Mouse (Mus musculus): ENCODE results near the gene Lin28a. TPM values are rescaled to one million over a fixed set of nuclear protein-coding genes. Genes with fewer than 3 reads are reported as not detected.

Lin28a gene
- polyA plus RNA-seq, 2 experiments = 0.28 to 0.95 TPM

DNA sequence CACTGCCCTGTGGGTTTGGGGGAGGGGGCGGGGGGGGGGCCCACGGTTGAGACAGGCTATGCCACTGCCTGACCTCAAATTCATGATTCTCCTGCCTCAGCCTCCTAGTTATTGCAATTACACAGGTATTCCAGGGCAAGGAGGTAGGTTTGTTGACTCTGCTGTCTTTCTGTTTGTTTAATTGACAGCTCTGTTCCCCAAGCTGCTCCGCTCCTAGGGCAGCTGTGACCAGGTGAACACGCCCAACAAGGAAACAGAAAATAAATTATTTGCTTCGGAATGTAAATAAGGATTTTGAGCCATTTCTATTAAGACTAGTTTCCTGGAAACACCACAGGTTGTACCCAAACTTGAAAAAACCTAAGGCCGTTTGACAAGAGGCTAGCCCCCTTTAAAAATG lies 8.9 kb downstream of the Lin28a start:
- H3K9ac ChIP-seq (replicated peaks) = no peak overlapping the region
- no peak for TF ChIP-seq CTCF (IDR thresholded peaks at IDR 0.05; ENCODE audit: low read depth)
- TF ChIP-seq EP300 (IDR thresholded peaks at IDR 0.05; ENCODE audit: low read depth) = no peak
- H3K27me3 ChIP-seq (ENCODE audit: control insufficient read depth, insufficient read depth, low read length) = no peaks in the 10 kb centered on the region
- H3K36me3 ChIP-seq (replicated peaks; ENCODE audit: control insufficient read depth, insufficient read depth, low read depth) = no peaks in the 10 kb centered on the region
- peaks cover 0 to 4% of the 10 kb centered on the region in 2 experiments; a peak in 1 of 4 replicates for H3K4me1 ChIP-seq (replicated peaks; ENCODE audit: control insufficient read depth in 2 of 2, insufficient read depth in 2 of 2, low read length in 1 of 2)
- 49% methylated on average over 6 of the region's 6 CpGs for WGBS (ENCODE audit: insufficient replicate concordance)
- no peak overlapping the region for H3K4me3 ChIP-seq (ENCODE audit: insufficient read depth in 1 of 2, low read depth in 2 of 2, low read length in 2 of 2)
- H3K27ac ChIP-seq = no peak overlapping the region
- no peak overlapping the region for H3K4me2 ChIP-seq (ENCODE audit: low read depth)
- DNase-seq (ENCODE audit: low read depth in 3 of 3, low spot score in 3 of 3) (no peak), ATAC-seq (ENCODE audit: insufficient read depth) (no peak)
- H3K9me3 ChIP-seq (ENCODE audit: control insufficient read depth, low read length) = no peaks in the 10 kb centered on the region

DNA sequence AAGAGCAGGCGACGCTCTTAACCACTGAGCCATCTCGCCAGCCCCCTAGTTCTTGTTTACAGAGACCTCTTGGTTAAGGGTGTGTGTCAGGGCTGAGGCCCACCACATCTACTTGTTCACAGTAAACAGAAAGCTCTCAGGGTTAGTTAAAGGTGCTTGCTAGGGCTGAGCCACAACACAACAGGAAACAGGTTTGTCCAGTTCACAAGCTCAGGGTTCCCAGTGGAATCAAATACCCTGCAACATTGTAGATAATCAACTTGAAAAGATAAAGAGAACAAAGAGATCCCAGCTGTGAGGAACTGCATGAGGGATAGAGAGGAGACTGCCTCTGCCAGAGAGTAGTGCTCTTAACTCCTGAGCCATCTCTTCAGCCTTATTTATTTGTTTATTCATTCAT lies 11.8 kb downstream of the Lin28a start:
- Histone ChIP-seq H3K9ac (replicated peaks) (no peak overlapping the region), H3K4me2 (ENCODE audit: low read depth) (no peak overlapping the region), H3K36me3 (replicated peaks; ENCODE audit: control insufficient read depth, insufficient read depth, low read depth) (no peaks in the 10 kb centered on the region), H3K4me3 (ENCODE audit: insufficient read depth in 1 of 2, low read depth in 2 of 2, low read length in 2 of 2) (no peak overlapping the region), H3K27ac (no peak overlapping the region), H3K27me3 (ENCODE audit: control insufficient read depth, insufficient read depth, low read length) (no peaks in the 10 kb centered on the region), H3K4me1 (replicated peaks; ENCODE audit: control insufficient read depth in 2 of 2, insufficient read depth in 2 of 2, low read length in 1 of 2) (no peaks in the 10 kb centered on the region; a peak in 1 of 4 replicates), H3K9me3 (ENCODE audit: control insufficient read depth, low read length) (no peaks in the 10 kb centered on the region)
- ATAC-seq (ENCODE audit: insufficient read depth) (no peak), DNase-seq (ENCODE audit: low read depth in 3 of 3, low spot score in 3 of 3) (no peak)
- WGBS (ENCODE audit: insufficient replicate concordance) = 79% methylated on average over 3 of the region's 3 CpGs
- no peak for TF ChIP-seq CTCF (IDR thresholded peaks at IDR 0.05; ENCODE audit: low read depth)
- TF ChIP-seq EP300 (IDR thresholded peaks at IDR 0.05; ENCODE audit: low read depth) = no peak

DNA sequence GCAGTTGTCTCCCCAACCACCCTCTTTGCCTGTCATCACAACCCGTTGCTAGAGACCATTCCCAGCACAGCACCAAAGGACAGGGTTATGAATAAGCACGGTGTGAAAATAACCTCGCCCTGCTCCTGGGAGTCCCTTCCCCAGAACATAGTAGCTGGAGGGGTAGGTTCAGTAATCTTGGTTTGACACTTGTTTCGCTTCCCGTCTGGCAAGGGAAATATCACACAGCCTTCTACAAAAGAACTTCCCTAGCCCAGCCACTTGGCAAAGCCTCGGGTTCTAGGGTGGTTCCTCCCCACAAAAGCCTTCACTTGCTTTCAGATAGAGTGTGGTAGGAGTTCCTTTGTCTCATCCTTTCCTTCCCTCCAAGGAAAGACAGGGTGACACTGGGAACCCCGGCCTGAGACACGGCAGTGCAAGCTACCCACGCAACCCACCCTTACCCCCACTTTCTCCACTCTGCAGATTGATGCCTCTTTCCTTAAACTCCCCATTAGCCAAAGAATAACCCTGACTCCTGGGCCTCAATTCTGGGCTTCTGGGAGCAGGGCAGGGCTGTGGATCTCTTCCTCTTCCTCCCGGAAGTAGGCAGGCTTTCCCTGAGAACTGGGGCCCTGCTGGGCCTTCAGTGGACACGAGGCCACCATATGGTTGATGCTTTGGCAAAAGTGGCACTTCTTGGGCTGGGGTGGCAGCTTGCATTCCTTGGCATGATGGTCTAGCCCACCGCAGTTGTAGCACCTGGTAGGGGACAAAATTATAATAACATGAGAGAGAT lies 12.9 kb downstream of the Lin28a start:
- peaks cover 3% of the 10 kb centered on the region in 2 experiments; a peak in 3 of 4 replicates for H3K4me1 ChIP-seq (replicated peaks; ENCODE audit: control insufficient read depth in 2 of 2, insufficient read depth in 2 of 2, low read length in 1 of 2)
- no peaks in the 10 kb centered on the region for H3K36me3 ChIP-seq (replicated peaks; ENCODE audit: control insufficient read depth, insufficient read depth, low read depth)
- TF ChIP-seq EP300 (IDR thresholded peaks at IDR 0.05; ENCODE audit: low read depth) (no peak), CTCF (IDR thresholded peaks at IDR 0.05; ENCODE audit: low read depth) (no peak)
- ATAC-seq (ENCODE audit: insufficient read depth) (no peak), DNase-seq (ENCODE audit: low read depth in 3 of 3, low spot score in 3 of 3) (no peak)
- no peak overlapping the region for H3K27ac ChIP-seq
- WGBS (ENCODE audit: insufficient replicate concordance) = 61% methylated on average over 12 of the region's 12 CpGs
- H3K9me3 ChIP-seq (ENCODE audit: control insufficient read depth, low read length) = no peaks in the 10 kb centered on the region
- H3K4me3 ChIP-seq (ENCODE audit: insufficient read depth in 1 of 2, low read depth in 2 of 2, low read length in 2 of 2) = no peak overlapping the region
- H3K27me3 ChIP-seq (ENCODE audit: control insufficient read depth, insufficient read depth, low read length) = no peaks in the 10 kb centered on the region
- no peak overlapping the region for H3K4me2 ChIP-seq (ENCODE audit: low read depth)
- H3K9ac ChIP-seq (replicated peaks) = no peak overlapping the region

DNA sequence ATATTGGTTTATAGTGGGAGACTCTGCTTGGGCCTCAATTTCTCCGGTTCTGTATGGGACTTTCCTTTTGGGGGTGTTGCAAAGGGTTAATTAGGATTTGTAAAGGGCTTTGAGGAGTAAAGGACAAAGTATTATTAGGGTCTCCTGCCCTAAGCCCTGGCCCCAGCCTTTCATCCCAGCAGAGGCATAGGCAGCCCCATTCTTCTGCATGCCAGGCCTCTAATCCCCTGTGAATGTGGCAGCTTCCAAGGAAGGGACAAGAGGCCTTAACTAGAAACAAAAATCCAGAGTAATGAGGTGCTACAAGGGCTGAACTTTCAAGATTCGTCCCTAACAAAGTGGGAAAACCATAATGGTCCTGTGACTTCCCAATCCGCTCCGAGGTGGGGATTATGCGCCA lies 15.7 kb downstream of the Lin28a start:
- WGBS (ENCODE audit: insufficient replicate concordance) = 64% methylated on average over 5 of the region's 5 CpGs
- Histone ChIP-seq H3K9ac (replicated peaks) (no peak overlapping the region), H3K4me3 (ENCODE audit: insufficient read depth in 1 of 2, low read depth in 2 of 2, low read length in 2 of 2) (no peak overlapping the region), H3K27me3 (ENCODE audit: control insufficient read depth, insufficient read depth, low read length) (no peaks in the 10 kb centered on the region), H3K36me3 (replicated peaks; ENCODE audit: control insufficient read depth, insufficient read depth, low read depth) (no peaks in the 10 kb centered on the region), H3K9me3 (ENCODE audit: control insufficient read depth, low read length) (no peaks in the 10 kb centered on the region), H3K4me1 (replicated peaks; ENCODE audit: control insufficient read depth in 2 of 2, insufficient read depth in 2 of 2, low read length in 1 of 2) (peaks cover 6 to 7% of the 10 kb centered on the region in 2 experiments; a peak in 3 of 4 replicates), H3K4me2 (ENCODE audit: low read depth) (no peak overlapping the region), H3K27ac (no peak overlapping the region)
- no peak for ATAC-seq (ENCODE audit: insufficient read depth)
- no peak for DNase-seq (ENCODE audit: low read depth in 3 of 3, low spot score in 3 of 3)
- TF ChIP-seq CTCF (IDR thresholded peaks at IDR 0.05; ENCODE audit: low read depth) (no peak), EP300 (IDR thresholded peaks at IDR 0.05; ENCODE audit: low read depth) (no peak)

DNA sequence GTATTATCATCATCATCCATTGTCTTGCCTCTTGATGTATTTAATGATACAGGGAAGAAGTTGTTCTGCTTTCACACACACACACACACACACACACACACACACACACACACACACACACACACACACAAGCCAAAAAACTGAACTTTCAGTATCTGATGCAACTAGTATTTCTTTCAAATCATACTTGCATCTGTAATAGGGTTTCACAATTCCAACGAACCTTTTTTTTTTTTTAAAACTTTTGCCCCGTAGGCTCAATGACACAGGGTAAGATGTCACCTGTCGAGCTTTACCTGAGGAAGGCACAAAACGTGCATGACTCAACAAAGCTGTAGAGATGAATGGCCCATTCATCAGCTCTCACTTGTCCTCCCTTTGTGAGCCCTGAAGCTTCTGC lies 16.4 kb downstream of the Lin28a start:
- Histone ChIP-seq H3K9ac (replicated peaks) (no peak overlapping the region), H3K27me3 (ENCODE audit: control insufficient read depth, insufficient read depth, low read length) (no peaks in the 10 kb centered on the region), H3K27ac (no peak overlapping the region), H3K4me1 (replicated peaks; ENCODE audit: control insufficient read depth in 2 of 2, insufficient read depth in 2 of 2, low read length in 1 of 2) (peaks cover 6 to 7% of the 10 kb centered on the region in 2 experiments; a peak in 3 of 4 replicates), H3K9me3 (ENCODE audit: control insufficient read depth, low read length) (no peaks in the 10 kb centered on the region), H3K36me3 (replicated peaks; ENCODE audit: control insufficient read depth, insufficient read depth, low read depth) (no peaks in the 10 kb centered on the region), H3K4me2 (ENCODE audit: low read depth) (no peak overlapping the region), H3K4me3 (ENCODE audit: insufficient read depth in 1 of 2, low read depth in 2 of 2, low read length in 2 of 2) (no peak overlapping the region)
- DNase-seq (ENCODE audit: low read depth in 3 of 3, low spot score in 3 of 3) (no peak), ATAC-seq (ENCODE audit: insufficient read depth) (no peak)
- WGBS (ENCODE audit: insufficient replicate concordance) = 57% methylated on average over 4 of the region's 4 CpGs
- TF ChIP-seq CTCF (IDR thresholded peaks at IDR 0.05; ENCODE audit: low read depth) (no peak), EP300 (IDR thresholded peaks at IDR 0.05; ENCODE audit: low read depth) (no peak)
